Mouse (Mus musculus): ENCODE results near the gene Ssrp1.

DNA sequence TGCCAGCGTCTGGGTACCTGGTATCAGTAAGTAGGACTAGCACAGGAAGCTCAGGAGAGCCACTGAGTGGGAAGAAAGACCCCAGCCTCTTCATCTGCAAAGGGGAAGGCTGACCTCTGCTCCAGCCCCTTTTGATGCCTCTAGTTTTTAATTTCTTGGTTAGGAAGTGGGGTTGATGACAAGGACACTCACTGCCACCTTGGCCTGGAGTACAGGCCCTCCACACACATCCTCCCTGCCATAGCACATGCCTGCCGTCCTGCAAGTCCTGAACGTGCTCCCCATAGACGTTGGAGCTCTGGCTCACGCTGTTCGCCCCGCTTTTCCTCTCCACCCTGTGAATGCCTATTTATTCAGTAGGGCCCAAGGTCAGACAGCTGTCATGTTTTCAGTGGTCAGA is 30.4 kb upstream of the Ssrp1 start:
- TF ChIP-seq CTCF (IDR thresholded peaks at IDR 0.05; ENCODE audit: control insufficient read depth, insufficient read depth, insufficient replicate concordance, low read depth, low read length) (no peak), POLR2A (IDR thresholded peaks at IDR 0.05; ENCODE audit: control insufficient read depth, low read depth, low read length) (no peak)
